10 mouse cellular contexts compared by ENCODE assay signal in the genomic region with DNA sequence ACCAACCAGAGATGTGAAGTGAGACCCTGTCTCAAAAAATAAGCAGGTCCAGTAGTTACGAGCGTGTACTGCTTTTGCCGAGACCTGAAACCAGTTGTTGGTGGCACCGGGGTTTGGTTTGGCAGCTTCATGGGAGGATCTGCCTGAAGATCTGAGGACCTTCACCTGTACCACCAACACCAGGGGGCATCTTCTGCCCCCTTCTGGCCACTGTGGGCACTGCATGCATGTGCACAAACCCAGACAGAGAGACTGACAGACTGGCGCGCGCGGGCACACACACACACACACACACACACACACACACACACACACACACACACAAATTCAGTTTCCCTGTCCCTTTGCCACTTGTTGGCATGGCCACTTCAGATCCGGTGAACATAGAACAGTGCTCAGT. TPM values are rescaled to one million over a fixed set of nuclear protein-coding genes. Genes with fewer than 3 reads are reported as not detected.
DNase-seq lines count a peak whose midpoint lies in the region; ATAC-seq and TF ChIP-seq lines count a peak whose summit lies in the region.
"Had no signal": no experiment of that assay in that cellular context is flagged by ENCODE, and none has a peak within 500 bp of the region (broad histone marks: within the 10 kb centered on the region; RNA-seq: fewer than 3 reads in every experiment).

No protein-coding gene starts in this region.

- TF ChIP-seq POLR2A in lung, adult 2 months (IDR thresholded peaks at IDR 0.05; ENCODE audit: borderline replicate concordance, extremely low read depth, low read depth, low read length), result no peak

- H3K4me3 ChIP-seq in lung, adult 2 months (replicated peaks; ENCODE audit: extremely low read depth, low read depth, low read length), result no peak overlapping the region
- H3K4me3 ChIP-seq: hindbrain, embryonic 10.5 days had no signal

- H3K4me1 ChIP-seq in lung, adult 2 months (ENCODE audit: control insufficient read depth, insufficient read depth, low read length), result peaks cover 5% of the 10 kb centered on the region

- WGBS in lung, adult 2 months, result 77% methylated on average over 9 of the region's 9 CpGs

- no peak for ATAC-seq in cerebellum, adult (ENCODE audit: insufficient number of reproducible peaks, low FRiP score, low TSS enrichment)
- no peak for ATAC-seq in frontal cortex, adult (ENCODE audit: low TSS enrichment)

- peak; percentile 67 to 75 for DNase-seq in cerebellum, postnatal 10 days
- DNase-seq in lung, adult 2 months, result no peak
- no peak for DNase-seq in lung, postnatal 25 days (ENCODE audit: low spot score)
- DNase-seq in adrenal gland, postnatal 25 days, result peak; percentile 51
- DNase-seq in splenic B cell, adult 2 months (ENCODE audit: low read depth, low spot score), result peak; percentile 61
- no peak for DNase-seq in gastrocnemius, adult 18-20 months (ENCODE audit: low spot score)

- H3K36me3 ChIP-seq in splenic B cell, adult 2 months (ENCODE audit: control insufficient read depth, insufficient read depth, low read length, poor library complexity, severe bottlenecking), result no peaks in the 10 kb centered on the region

- peak; percentile 57 for TF ChIP-seq CTCF in lung, adult 2 months (IDR thresholded peaks at IDR 0.05; ENCODE audit: insufficient read depth, low read length)

- H3K27me3 ChIP-seq in splenic B cell, adult 2 months (ENCODE audit: control insufficient read depth, insufficient read depth, low read length, poor library complexity, severe bottlenecking), result 0 out of 2 replicates have a peak, but pooled peaks cover 3% of the 10 kb centered on the region

RNA-seq across cellular contexts. Expression of a gene that starts 2.5 kb away (rescaled TPM):
- 94.6 and 101 TPM in 2 replicates for polyA plus RNA-seq in lung, adult 2 months (2012; rRNA removed)
- total RNA-seq in adrenal gland, postnatal 25 days (2021), result 53.1 and 64.1 TPM in 2 replicates
- total RNA-seq in gastrocnemius, adult 18-20 months (2021), result 10 to 100 TPM; 33.8 to 39.1 TPM

RNA-seq across cellular contexts. Expression of a gene that starts 10.1 kb away (rescaled TPM):
- 209 and 259 TPM in 2 replicates for polyA plus RNA-seq in lung, adult 2 months (2012; rRNA removed)
- total RNA-seq in adrenal gland, postnatal 25 days (2021), result 106 and 114 TPM in 2 replicates
- 100 to 1,000 TPM; 232 to 265 TPM for total RNA-seq in gastrocnemius, adult 18-20 months (2021)

RNA-seq across cellular contexts. Expression of a gene that starts 19.0 kb away (rescaled TPM):
- not detected in 2 replicates for polyA plus RNA-seq in lung, adult 2 months (2012; rRNA removed)
- total RNA-seq in adrenal gland, postnatal 25 days (2021), result not detected in 2 replicates
- total RNA-seq in gastrocnemius, adult 18-20 months (2021), result not detected
- polyA plus RNA-seq: hindbrain, embryonic 10.5 days; lung, embryonic 16.5 days had no signal

RNA-seq across cellular contexts. Expression of a gene that starts 20.9 kb away (rescaled TPM):
- 39.6 and 47.2 TPM in 2 replicates for polyA plus RNA-seq in lung, adult 2 months (2012; rRNA removed)
- 21.8 and 26.1 TPM in 2 replicates for total RNA-seq in adrenal gland, postnatal 25 days (2021)
- 1 to 10 TPM; 1.7 to 2.1 TPM for total RNA-seq in gastrocnemius, adult 18-20 months (2021)

RNA-seq across cellular contexts. Expression of a gene that starts 44.7 kb away (rescaled TPM):
- not detected in 2 replicates for polyA plus RNA-seq in lung, adult 2 months (2012; rRNA removed)
- total RNA-seq in adrenal gland, postnatal 25 days (2021), result 0.09 TPM in 1 of 2 replicates, not detected in the other
- not detected for total RNA-seq in gastrocnemius, adult 18-20 months (2021)

Comparison
In these comparisons a context has a peak if more than half of its experiments do, and no peak if none do; other contexts are left out.
1. DNase-seq: peak in cerebellum, postnatal 10 days (2 of 2), adrenal gland, postnatal 25 days (single experiment) and splenic B cell, adult 2 months (single experiment); none in lung, adult 2 months (single experiment), lung, postnatal 25 days (single experiment) and gastrocnemius, adult 18-20 months (single experiment).